Mouse (Mus musculus): ENCODE measurements around the gene Fgf10. TPM values are rescaled to one million over a fixed set of nuclear protein-coding genes. Genes with fewer than 3 reads are reported as not detected.

The Fgf10 gene
- total RNA-seq, 2 experiments from 2014 or later = 1.6 to 2.4 TPM

- DNase-seq = peak in 1 of 2 experiments; percentile 8
Measured at GRCm38 (mm10) chr13:118835078-118835477, 165.5 kb downstream of the Fgf10 start.
